Mouse (Mus musculus) left cerebral cortex, adult 9 months (tissue): Measurements from ENCODE around the gene Gm21988.
A peak's percentile ranks its signal among the peaks of the same experiment; 100 is the strongest.

Source experiments
- DNase-seq, 2 experiments: peaks; one replicate each; pipeline ENCODE4 v3.0.0; 2022; ENCODE audit warnings: low spot score in 2 of 2

Gene Gm21988

DNA sequence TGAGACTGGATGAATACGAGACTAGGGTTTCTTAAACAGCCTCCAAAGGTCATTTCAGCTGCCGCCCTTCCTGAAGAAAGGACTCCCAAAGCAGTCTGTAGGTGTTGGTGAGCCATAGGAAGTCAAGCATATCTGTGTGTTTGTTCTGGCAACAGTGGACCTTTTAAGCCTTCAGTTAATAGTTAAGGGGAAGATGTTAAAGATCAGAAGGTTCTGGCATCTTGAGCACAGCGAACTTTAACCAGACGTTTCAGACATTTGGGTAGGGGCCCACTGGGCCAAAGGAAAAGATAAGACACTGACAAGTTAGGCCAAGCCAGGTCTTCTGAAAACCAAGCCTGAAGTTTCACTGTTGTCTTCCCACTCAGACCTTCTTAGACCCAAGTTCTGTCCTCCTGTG is 21.6 kb downstream of the Gm21988 start:
- no peak for DNase-seq

DNA sequence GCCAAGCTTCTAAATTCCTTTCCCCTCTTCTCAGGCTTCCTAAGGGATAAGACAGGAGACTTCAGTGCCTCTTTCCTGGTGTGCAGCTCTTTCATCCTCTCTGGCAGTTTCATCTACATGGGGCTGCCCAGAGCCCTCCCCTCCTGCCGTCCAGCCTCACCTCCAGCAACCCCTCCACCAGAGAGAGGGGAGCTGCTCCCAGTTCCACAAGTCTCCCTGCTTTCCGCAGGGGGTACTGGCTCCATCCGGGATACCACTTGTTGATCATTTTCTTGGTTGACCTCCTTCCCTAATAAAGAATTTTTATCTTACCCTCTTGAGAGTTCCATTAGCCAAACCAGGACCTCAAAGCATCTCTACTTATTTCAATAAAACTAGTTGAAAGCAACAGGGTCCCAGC is 23.5 kb downstream of the Gm21988 start:
- no peak for DNase-seq

DNA sequence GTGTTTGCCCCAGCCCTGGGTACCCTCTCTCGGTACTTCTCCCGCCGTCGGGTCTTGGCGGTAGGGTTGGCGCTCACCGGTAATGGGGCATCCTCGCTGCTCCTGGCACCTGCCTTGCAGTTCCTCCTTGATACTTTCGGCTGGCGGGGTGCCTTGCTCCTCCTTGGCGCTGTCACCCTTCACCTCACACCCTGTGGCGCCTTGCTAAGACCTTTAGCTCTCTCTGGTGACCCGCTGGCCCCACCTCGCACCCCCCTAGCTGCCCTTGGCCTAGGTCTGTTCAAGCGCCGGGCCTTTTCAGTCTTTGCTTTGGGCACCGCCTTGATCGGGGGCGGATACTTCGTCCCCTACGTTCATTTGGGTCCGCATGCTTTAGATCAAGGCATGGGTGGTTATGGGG is 24.3 kb downstream of the Gm21988 start:
- DNase-seq, result no peak

DNA sequence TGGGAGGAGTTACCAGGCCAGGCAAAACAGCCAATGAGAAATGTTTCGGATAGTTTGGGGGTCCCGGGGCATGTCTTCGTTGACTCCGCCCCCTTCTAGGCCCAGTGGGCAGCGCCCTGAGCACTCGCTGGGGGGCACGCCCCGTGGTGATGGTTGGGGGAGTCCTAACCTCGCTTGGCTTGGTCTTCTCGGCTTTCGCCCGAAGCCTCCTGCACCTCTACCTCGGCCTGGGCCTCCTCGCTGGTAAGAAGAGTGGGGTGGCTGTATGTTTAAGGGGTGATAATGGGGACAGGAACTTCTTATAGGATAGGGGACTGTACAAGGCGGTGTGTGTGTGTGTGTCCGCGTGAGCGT is 24.8 kb downstream of the Gm21988 start:
- DNase-seq, result no peak

DNA sequence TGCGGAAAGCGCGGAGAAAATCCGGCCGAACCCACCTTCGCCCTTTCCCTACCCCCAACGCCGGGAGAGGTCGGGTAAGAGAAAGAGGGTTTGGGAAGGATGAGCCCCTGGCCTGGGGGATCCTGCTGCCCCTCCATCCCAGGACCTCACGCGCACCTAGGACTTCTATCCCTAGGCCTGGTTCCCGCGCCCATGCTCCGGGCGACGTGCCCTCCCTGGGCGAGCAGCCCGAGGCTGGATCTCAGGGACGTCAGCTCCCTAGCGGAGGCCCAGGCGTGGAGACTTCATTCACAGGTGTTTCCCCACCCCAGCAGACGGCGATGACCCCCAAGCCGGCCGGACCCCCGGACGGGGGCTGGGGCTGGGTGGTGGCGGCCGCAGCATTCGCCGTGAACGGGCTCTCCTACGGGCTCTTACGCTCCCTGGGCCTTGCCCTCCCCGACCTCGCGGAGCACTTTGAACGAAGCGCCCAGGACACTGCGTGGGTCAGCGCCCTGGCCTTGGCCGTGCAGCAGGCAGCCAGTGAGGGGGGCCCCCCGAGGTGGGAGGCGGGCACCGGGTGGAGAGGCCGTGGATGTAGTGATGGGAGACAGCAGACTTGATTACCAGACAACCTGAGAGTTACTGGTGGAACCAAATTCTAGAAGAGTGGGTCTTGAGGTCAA is 25.3 kb downstream of the Gm21988 start:
- DNase-seq, result peak in 1 of 2 experiments; percentile 26

DNA sequence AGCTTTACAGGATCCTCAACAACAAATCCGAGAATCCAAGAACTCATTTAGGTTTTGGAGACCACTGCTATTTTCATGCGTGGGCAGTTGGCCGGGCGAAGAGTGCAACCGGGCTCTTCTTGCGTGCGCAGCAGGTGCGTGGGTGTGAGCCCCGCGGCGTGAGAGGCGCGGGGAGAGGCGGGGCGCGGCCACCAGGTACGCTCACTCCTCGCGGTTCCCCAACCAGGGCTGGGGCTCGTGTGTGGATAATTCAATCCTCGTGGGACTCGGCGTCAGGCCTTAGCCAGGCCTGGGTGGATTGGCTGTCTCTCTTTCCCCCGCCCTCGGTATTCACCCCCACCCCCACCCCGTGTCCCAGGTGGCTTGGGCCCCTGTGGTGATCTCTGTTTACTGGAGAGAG is 25.9 kb downstream of the Gm21988 start:
- DNase-seq, result peak in 1 of 2 experiments; percentile 40

DNA sequence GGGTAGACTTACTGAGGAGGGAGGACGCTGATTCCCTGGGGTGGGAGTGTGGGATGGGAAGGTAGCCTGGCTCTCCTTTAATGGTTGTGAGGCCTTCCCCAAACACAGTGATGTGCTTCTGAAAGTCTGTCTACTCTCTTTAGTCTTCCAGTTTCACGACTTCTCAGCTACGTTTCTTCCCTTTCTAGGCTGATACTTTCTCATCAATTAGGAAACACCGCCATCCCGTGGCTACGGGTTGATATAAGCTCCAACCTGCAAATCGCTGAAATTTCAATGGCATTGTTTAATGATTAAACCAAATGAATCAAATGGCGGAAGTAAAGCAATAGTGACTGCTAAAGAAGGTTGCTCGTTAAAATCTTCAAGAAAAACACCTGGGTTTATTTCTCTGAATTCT is 26.7 kb downstream of the Gm21988 start:
- peak in 1 of 2 experiments; percentile 79 for DNase-seq

DNA sequence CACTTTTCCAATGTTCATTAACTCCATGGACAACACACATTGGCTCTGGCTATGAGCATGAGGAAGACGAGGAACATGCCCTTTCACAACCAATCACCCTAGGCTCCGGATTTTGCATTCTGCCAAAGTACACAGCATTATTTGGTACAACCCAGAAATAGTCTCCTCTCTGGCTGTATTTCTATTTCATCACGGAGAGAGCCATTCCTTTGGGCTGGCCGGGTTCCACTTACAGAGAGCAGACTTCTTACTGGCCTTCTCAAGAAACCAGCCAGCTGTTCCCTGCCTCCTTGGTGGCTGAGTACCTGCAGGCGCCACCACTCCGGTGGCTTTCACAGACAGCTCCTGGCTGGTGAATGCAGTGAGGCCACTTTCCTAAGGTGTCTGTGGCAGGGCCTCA is 27.2 kb downstream of the Gm21988 start, which contains the start of gene Slc16a11:
TSS of gene Slc16a11 (plus strand) at position 330 of the 400 bp plus-strand sequence.
- DNase-seq, result no peak

DNA sequence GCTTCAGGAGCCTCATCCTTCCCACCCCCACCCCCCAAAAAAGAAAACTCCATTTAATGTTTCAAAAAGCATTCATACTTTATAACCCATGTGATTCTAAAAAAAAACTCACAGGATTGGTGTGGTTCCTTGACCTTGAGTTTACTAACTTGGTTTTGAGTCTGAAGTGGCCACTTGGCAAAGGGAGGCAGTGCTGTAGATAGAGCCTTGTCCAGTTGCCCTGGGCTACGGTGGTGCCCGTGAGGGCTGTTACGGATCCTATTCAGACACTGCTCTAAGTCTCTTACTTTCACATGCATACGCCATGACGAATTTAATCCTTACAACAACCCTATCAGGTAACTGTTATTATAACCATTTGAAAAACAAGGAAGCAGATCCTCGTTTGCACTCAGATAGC is 27.7 kb downstream of the Gm21988 start:
- DNase-seq, result no peak

DNA sequence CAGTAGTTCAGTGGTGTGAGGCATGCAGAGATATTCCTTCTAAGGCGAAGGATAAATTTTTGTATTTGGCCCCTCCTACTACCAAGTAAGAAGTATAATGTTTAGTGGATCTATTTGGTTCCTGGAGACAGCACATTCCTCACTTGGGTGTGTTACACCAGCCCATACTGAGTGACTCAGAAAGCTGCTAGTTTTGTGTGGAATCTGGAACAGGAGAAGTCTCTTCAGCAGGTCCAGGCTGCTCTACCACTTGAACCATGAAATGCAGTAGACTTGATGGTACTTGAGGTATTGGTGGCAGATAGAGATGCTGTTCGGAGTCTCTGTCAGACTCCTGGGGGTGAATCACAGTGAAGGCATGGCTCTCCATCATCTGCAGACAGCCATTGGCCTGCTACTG is 28.9 kb downstream of the Gm21988 start:
- no peak for DNase-seq

DNA sequence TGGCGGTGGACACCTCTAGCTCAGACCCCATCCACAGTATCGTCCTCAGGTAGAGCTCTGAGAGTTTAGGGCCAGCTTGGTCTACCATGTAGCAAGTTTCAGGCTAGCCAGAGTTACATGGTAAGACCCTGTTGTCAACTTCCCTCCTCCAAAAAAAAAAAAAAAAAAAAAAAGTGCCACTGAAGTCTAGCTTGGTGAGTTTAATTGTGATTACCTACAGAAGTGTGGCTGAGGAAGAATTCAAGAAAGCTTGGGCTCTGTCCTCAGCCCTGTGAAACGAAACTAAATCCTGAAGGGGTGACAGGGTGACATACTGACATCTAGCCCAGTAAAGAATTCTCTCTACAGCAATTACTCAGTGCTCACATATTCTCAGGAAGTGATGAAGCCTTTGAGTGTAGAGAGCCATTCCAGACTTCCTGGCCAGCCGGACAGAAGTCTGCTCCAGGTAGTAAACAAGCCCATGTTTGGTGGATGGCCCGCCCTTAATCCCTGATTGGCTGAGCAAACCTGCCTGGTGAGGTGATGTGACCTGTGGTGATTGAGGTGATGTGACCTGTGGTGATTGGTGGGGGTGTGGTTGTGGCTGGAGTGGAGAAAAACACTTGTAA is 30.7 kb downstream of the Gm21988 start:
- DNase-seq, result no peak

DNA sequence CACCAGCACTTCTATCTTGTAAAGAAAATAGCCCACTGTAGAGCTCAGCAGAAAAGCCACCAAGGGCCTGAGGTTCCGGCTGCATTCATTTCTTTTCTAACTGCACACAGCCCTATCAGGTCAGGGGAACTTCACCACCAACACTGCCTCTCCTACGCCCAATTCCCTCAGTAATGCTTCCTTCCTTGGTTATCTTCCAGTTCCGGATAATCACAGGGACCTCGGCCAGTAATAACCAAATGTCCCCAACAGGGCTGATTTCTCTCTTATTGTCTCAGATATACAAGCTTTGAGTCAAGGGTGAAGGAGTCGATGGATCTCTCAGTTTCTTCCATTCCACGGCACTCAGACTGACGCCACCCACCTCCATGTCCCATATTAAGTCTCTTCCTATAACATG is 32.3 kb downstream of the Gm21988 start:
- no peak for DNase-seq

DNA sequence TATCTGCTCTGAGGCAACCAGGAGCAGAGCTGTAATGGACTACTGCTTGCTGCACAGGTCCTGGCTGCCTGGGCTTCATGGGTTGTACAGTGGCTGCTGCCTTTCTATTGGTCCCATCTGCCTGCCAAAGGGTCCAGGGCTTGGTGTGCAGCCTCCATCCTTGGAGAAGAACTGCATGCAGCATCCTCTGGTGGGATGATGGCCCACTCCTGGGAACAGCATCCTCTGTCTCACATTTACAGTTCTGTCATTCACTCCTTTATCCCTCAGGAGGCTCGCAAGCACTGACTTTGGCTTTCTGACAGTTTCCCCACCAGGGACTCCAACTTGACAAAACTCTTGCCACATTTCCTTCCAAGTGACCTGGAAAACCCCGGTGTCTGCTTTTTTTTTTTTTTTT is 32.8 kb downstream of the Gm21988 start:
- DNase-seq, result no peak

DNA sequence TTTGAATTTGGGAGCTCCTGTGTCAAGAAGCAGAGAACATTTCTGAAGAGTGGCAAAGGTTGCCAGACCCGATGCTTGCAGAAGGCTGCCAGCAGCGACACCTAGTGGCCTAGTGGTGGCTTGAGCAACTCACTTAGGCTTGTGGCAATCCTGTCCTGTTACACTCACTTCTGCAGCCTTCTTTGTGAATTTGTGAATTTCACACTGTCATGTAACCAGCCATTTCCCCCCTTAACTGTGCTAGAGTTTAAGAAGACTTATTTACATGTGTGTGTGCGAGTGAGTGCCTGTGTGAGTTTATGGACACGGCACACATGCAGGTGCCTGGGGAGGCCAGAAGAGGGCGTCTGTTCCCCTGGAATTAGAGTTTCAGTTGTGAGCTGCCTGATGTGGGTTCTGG is 37.9 kb downstream of the Gm21988 start:
- DNase-seq, result peak in 1 of 2 experiments; percentile 71

DNA sequence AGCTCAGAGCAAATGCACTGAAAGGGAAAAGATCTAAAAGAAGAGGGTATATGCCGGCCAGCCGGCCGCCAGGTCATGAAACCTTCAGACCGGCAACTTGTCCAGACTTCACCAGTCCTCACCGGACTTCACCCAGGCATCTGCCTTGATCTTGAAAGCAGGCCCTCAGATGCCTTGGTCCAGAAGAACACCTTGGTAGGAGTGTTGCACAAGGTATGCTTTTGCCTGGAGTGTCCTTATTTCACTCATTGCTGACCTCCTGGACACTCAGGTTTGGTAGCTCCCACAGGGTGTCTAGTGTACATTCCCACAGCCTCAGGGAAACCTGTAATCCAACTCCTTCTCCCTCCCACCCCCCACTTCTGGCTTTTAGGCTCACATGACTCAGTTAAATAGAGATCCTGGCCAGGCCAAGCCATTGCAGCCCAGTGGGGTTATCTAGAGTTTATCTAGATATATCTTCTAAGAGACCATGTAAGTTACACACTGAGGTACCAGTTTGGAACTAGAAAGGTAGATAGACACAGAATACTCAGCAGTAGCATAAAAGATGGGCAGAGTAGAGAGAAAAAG is 39.5 kb downstream of the Gm21988 start:
- no peak for DNase-seq

DNA sequence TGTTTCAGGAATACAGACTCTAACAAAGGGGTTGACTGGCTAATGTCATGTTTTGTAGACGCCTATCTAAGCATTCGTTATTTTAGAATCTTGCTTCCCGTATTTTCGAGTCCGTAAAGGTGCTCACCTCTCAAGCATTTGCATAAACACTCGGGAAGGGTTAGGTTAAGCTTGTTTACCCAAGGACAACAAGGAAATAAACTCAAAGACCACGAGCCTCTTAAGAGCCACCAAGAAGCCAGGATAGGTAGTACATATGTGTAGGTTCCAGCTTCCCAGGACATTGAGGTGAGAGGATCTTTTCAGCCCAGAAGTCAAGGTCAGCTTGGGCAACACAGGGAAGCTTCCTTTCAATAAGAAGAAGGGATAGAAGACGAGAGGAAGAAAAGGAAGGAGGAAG is 40.5 kb downstream of the Gm21988 start:
- DNase-seq, result no peak

DNA sequence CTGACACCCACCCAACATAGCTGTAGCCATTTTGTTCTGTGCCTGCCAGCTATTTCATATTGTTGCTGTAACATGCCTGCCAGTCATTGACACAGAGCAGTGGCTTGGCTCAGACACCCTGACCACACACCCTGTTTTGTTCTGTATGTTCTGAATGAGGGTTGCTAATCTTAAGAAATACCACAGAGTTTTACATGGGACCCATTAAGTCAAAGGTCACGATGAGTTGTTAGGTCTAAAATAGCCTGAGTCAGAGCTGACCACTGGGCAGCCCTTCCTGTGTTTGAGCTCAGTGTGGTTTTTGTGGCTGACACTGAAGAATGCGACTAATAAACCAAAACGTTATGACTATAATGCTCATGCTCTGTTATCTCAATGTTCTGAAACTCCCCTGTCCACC is 41.3 kb downstream of the Gm21988 start:
- no peak for DNase-seq

DNA sequence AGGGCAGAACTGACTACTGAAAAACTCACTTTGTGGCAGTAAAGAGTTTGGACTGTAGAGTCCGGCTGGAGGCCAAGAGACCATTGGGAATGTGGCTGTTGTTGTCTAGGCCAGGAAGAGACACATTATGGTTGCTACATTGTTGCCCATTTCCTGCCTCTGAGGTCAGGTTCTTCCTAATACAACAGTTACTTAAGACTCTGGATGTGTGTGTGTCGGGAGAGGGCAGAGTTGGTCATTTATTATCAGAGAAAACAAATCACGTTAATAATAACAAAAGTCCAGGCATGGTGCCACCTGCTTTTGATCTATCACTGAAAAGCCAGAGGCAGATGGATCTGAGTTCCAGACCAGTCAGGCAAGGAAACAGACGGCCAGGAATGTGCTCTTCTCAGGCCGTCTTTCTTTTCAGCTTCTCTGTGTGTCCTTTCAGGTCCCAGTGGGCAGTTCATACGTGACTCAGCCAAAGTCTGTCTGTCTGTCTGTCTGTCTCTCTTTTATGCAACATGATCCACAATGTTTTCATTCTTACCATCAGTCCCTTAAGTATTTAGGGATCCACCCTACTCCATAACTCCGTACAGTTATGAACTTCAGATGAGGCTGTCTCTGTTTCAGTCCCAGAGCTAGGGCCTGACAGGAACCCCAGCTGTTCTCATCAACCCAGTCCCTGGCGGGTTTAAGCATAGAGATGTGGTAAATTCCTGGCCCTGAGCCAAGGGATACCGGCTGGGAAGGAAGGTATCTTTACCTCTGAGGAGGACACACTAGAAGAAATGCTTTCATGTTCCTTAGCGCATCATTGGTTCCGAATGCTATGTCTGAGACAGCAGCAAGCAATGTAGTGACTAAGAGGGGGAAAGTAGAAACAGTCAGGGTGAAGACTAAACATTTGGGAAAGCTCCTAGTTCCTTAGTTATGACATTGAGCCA is 46.0 kb downstream of the Gm21988 start:
- no peak for DNase-seq

DNA sequence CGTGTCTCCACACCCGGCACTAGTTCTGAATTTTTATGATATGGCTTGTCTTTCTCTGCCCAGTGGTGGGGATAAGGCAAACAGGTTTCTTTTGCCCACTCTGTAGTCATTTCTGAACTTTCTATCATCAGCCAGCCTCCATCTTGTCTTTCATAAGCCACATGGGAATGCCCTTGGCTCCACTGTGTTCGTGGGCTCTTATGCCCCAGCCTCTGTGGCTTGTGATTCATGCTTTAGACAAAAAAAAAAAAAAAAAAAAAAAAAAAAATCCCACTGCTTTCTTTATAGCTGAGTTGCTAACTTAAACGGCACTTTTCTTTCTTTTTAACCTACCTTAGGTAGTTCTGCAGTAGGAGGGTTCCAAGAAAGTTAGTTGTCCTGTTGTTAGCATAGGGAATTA is 47.5 kb downstream of the Gm21988 start:
- no peak for DNase-seq

DNA sequence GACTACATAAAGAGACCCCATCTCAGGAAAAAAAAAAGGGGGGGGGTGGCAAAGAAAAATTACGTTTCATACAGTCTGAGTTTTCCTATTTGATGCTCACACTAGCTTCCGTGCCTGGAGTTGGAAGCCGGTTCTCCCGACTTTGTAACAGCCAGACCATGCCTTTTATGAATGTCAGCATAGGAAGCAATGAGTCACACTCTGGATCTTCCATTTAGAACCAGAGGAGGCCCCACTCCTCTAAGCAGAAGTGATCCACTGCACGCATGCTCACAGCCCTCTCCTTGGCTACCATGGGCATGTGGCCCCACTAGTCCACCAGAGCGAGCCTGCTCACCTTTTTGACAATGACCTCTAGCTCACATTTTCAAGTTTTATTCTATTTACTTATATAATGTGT is 48.4 kb downstream of the Gm21988 start:
- DNase-seq, result no peak

DNA sequence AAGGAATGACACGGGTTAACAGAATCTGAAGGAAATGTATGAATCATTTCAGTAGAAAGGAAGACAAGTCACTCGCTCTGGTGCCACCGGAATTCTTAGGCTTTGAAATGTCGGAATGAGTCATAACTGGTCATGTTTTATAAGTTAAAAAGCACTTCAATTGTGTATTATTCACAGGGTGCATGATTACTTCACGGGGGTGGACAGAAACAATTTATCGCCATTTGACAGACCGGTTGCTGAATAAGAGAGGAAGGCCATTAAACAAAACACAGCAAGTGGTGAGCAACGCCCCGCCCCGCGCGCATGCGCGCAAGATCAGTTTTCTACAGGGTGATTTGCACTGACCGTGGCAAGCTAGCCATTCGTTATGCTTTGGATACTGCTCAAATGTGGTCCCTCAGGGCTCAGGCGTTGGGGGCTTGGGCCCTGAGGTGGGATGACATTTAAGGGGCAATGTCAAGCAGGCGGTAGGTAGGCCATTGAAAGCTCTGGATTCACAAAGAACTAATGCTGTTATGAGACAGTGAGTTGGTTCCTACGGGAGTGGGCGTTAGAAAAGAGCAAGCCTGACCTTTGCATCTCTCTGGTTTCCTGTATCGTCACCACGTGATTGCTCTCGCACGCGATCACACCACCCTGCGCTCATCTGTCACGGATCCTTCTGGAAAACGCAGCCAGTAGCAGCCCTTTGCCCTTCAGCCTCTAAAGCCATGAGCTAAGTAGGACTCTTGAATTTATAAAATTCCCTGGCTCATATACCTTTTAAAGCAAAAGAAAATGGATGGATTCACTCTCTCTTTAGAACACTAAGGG is 50.1 kb downstream of the Gm21988 start:
- DNase-seq, result no peak
